Mouse (Mus musculus): ENCODE data around the gene Pagr1b.

GRCm38 (mm10) chr7:126967361-126967760 is 48.9 kb downstream of the Pagr1b start:
- TF ChIP-seq CTCF (IDR thresholded peaks at IDR 0.05; ENCODE audit: control insufficient read depth, insufficient read depth, insufficient replicate concordance, low read depth, low read length) (no peak), POLR2A (IDR thresholded peaks at IDR 0.05; ENCODE audit: control insufficient read depth, low read depth, low read length) (no peak)
